In the genomic region with DNA sequence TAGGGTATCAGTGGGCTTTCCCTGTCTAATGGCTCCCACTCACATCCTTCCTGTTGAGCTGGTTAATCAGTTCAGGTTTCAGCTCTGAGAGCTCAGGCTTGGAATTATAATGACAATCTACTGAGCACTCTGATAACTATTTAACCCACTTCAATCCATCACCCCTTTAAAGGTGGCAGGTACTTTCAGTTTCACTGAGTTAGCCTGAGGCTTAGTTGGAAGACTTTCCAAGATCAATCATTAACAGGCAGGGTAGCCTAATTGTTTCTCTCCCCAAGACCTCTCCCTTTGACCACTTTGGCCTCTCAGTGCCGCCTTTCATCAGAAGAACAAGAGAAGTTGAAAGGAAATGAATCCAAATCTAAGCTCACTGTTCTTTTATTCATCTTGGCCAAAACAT, we compare ENCODE assay signal across 16 mouse cellular contexts.
"Had no signal": no experiment of that assay in that cellular context is flagged by ENCODE, and none has a peak within 500 bp of the region (broad histone marks: within the 10 kb centered on the region; RNA-seq: fewer than 3 reads in every experiment).

No protein-coding gene starts in this region.

- H3K4me3 ChIP-seq: intestine, embryonic 15.5 days; layer of hippocampus, adult 2 months; limb, embryonic 13.5 days; liver, embryonic 12.5 days; midbrain, embryonic 10.5 days; neural tube, embryonic 13.5 days; stomach, embryonic 15.5 days had no signal

- H3K9me3 ChIP-seq: intestine, embryonic 15.5 days; limb, embryonic 13.5 days; liver, embryonic 12.5 days; midbrain, embryonic 10.5 days; neural tube, embryonic 13.5 days; stomach, embryonic 15.5 days had no signal

- H3K27ac ChIP-seq: intestine, embryonic 15.5 days; layer of hippocampus, adult 2 months; limb, embryonic 13.5 days; liver, embryonic 12.5 days; midbrain, embryonic 10.5 days; neural tube, embryonic 13.5 days; stomach, embryonic 15.5 days had no signal

- H3K27me3 ChIP-seq: intestine, embryonic 15.5 days; limb, embryonic 13.5 days; liver, embryonic 12.5 days; neural tube, embryonic 13.5 days; stomach, embryonic 15.5 days had no signal

- H3K4me2 ChIP-seq: intestine, embryonic 15.5 days; limb, embryonic 13.5 days; liver, embryonic 12.5 days; lung, embryonic 14.5 days; neural tube, embryonic 13.5 days; stomach, embryonic 15.5 days had no signal

- H3K36me3 ChIP-seq: intestine, embryonic 15.5 days; limb, embryonic 13.5 days; liver, embryonic 12.5 days; midbrain, embryonic 10.5 days; neural tube, embryonic 13.5 days; stomach, embryonic 15.5 days had no signal

- ATAC-seq: intestine, embryonic 15.5 days; liver, embryonic 12.5 days; midbrain, embryonic 16.5 days had no signal

- H3K4me1 ChIP-seq: intestine, embryonic 15.5 days; limb, embryonic 13.5 days; liver, embryonic 12.5 days; midbrain, embryonic 10.5 days; neural tube, embryonic 13.5 days; stomach, embryonic 15.5 days had no signal

- DNase-seq: left cerebral cortex, postnatal 4 days; lung, embryonic 14.5 days; lung, postnatal 10 days; lung, postnatal 4 days; retina, postnatal 1 day; right cerebral cortex, postnatal 14 days; thymus, adult 2 months; thymus, postnatal 25 days had no signal

- H3K9ac ChIP-seq: intestine, embryonic 15.5 days; limb, embryonic 13.5 days; liver, embryonic 12.5 days; lung, embryonic 14.5 days; neural tube, embryonic 13.5 days; stomach, embryonic 15.5 days had no signal
